Mouse (Mus musculus): Measurements from ENCODE around the gene Spag6. TPM values are rescaled to one million over a fixed set of nuclear protein-coding genes. Genes with fewer than 3 reads are reported as not detected.
A peak's percentile ranks its signal among the peaks of the same experiment; 100 is the strongest.

The Spag6 gene
- polyA plus RNA-seq, 1 experiment from 2014 or later = not detected

DNA sequence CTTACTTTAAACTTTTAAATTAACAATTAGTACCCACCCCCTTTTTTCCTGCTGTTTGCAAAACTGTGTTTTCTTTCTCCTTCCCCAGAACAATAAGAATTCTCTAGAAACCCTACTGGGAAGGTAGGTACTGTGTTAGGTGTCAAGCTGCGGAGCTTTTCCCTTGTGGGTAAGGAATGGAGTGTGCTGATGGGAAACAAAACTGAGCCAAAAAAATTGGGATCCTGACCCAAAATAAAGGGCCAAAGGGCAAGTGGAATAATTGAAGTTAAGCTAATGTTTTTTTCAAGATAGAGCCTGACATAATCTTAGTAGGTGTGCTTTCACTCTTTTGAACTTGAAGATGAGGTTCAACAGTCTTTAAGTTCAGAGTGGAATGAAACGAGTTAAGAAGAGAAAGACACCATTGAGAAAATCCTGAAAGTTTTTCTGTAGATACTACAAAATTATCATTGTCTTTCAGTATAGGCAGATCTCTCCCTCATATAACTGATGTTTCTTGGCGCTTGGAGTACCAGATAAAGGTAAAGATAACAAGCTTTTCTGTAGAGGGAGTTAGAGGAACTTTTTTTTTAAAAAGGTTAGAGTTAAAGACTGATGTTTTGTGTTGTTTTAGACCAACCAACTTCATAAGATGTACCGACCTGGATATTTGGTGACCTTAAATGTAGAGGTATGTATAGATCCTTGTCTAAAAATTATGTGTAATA lies 19.5 kb upstream of the Spag6 start:
- 53% methylated on average over 4 of the region's 4 CpGs for WGBS (ENCODE audit: insufficient replicate concordance)
- Histone ChIP-seq H3K27ac (ENCODE audit: low read length) (no peak overlapping the region), H3K27me3 (ENCODE audit: control insufficient read depth, insufficient read depth, low read depth, low read length) (peaks cover 45% of the 10 kb centered on the region), H3K4me2 (ENCODE audit: low read depth, low read length) (no peak overlapping the region), H3K36me3 (ENCODE audit: control insufficient read depth, insufficient read depth) (no peaks in the 10 kb centered on the region), H3K4me3 (ENCODE audit: low read depth, low read length) (no peak overlapping the region), H3K9ac (ENCODE audit: low read depth, low read length) (no peak overlapping the region), H3K9me3 (replicated peaks; ENCODE audit: control insufficient read depth, low read length) (no peaks in the 10 kb centered on the region), H3K4me1 (ENCODE audit: control insufficient read depth, low read depth, low read length) (peaks cover 8% of the 10 kb centered on the region)
- no peak for ATAC-seq (ENCODE audit: low read depth)

- Histone ChIP-seq H3K27ac (ENCODE audit: low read length) (peak overlapping the region; percentile 44), H3K4me3 (ENCODE audit: low read depth, low read length) (peak overlapping the region; percentile 72), H3K27me3 (ENCODE audit: control insufficient read depth, insufficient read depth, low read depth, low read length) (peaks cover 57% of the 10 kb centered on the region), H3K4me2 (ENCODE audit: low read depth, low read length) (peak overlapping the region; percentile 81), H3K4me1 (ENCODE audit: control insufficient read depth, low read depth, low read length) (peaks cover 8% of the 10 kb centered on the region), H3K9me3 (replicated peaks; ENCODE audit: control insufficient read depth, low read length) (no peaks in the 10 kb centered on the region), H3K9ac (ENCODE audit: low read depth, low read length) (peak overlapping the region; percentile 71), H3K36me3 (ENCODE audit: control insufficient read depth, insufficient read depth) (no peaks in the 10 kb centered on the region)
- WGBS (ENCODE audit: insufficient replicate concordance) = 16% methylated on average over 42 of the region's 42 CpGs
- ATAC-seq (ENCODE audit: low read depth) = no peak
Measured at GRCm38 (mm10) chr2:18675681-18676456, 18.0 kb upstream of the Spag6 start.

DNA sequence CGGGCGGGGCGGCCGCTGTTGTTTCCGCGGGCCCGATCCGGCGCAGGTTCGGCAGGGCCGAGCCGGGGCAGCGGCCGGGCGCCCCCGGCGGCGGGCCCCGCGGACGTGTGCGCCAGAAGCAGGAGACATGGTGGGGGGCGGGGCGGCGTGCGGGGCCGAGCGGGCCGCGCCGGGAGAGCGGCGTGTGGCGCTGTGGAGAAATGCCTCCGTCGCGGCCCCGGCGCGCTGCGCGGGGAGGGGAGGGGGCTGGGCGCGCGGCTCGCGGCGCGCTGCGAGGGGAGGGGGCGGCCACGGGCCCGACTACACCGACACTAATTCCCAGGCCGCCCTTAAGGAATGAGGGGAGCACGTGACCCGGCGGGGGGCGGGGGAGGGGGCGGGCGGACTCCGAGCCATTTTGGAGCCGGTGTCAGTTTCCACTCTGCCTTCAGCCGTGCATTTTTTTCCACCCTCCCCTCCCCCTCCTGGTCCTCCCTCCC lies 17.3 kb upstream of the Spag6 start:
- Histone ChIP-seq H3K4me1 (ENCODE audit: control insufficient read depth, low read depth, low read length) (peaks cover 11% of the 10 kb centered on the region), H3K9ac (ENCODE audit: low read depth, low read length) (peak overlapping the region; percentile 71), H3K4me2 (ENCODE audit: low read depth, low read length) (peak overlapping the region; percentile 81), H3K27ac (ENCODE audit: low read length) (peak overlapping the region; percentile 74), H3K9me3 (replicated peaks; ENCODE audit: control insufficient read depth, low read length) (no peaks in the 10 kb centered on the region), H3K36me3 (ENCODE audit: control insufficient read depth, insufficient read depth) (no peaks in the 10 kb centered on the region), H3K27me3 (ENCODE audit: control insufficient read depth, insufficient read depth, low read depth, low read length) (peaks cover 60% of the 10 kb centered on the region), H3K4me3 (ENCODE audit: low read depth, low read length) (peak overlapping the region; percentile 72)
- 0% methylated on average over 8 of the region's 64 CpGs for WGBS (ENCODE audit: insufficient replicate concordance)
- ATAC-seq (ENCODE audit: low read depth) = peak; percentile 69

DNA sequence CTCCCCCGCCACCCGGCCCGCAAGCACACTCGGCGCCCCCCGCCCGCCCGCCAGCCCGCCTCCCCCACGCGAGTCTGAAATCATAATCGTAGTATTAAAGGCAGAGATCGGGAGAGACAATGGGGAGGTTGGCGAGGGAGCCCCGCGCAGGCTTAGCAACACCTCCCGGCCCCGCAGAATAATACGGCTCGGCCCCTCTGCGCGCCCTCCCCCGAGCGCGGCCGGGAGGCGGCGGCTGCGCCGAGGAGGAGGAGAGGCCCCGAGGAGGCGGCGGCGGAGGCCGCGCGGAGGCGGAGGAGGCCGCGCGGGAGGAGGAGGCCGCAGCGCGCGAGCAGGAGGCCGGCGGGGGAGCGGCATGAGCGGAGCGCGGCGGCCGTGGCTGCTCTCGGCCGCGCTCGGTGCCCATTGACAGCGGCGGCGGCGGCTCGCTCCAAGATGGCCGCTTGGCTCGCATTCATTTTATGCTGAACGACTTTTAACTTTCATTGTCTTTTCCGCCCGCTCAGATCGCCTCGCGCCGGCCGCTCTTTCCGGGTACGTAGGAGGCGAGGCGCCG lies 16.8 kb upstream of the Spag6 start, which contains the start of gene Bmi1:
Gene Bmi1, plus strand, starts transcription at position 83 of the 556 bp plus-strand sequence.
- H3K4me2 ChIP-seq (ENCODE audit: low read depth, low read length) = peak within 1 kb of the TSS; percentile 81
- H3K27ac ChIP-seq (ENCODE audit: low read length) = peak within 1 kb of the TSS; percentile 74
- peaks cover 8% of the 10 kb centered on the region for H3K4me1 ChIP-seq (ENCODE audit: control insufficient read depth, low read depth, low read length)
- under 1% methylated on average over 56 of the region's 77 CpGs for WGBS (ENCODE audit: insufficient replicate concordance)
- H3K36me3 ChIP-seq (ENCODE audit: control insufficient read depth, insufficient read depth) = no peaks in the 10 kb centered on the region
- ATAC-seq (ENCODE audit: low read depth) = peak; percentile 47
- peak within 1 kb of the TSS; percentile 71 for H3K9ac ChIP-seq (ENCODE audit: low read depth, low read length)
- H3K9me3 ChIP-seq (replicated peaks; ENCODE audit: control insufficient read depth, low read length) = no peaks in the 10 kb centered on the region
- peaks cover 57% of the 10 kb centered on the region for H3K27me3 ChIP-seq (ENCODE audit: control insufficient read depth, insufficient read depth, low read depth, low read length)
- H3K4me3 ChIP-seq (ENCODE audit: low read depth, low read length) = peak within 1 kb of the TSS; percentile 72

DNA sequence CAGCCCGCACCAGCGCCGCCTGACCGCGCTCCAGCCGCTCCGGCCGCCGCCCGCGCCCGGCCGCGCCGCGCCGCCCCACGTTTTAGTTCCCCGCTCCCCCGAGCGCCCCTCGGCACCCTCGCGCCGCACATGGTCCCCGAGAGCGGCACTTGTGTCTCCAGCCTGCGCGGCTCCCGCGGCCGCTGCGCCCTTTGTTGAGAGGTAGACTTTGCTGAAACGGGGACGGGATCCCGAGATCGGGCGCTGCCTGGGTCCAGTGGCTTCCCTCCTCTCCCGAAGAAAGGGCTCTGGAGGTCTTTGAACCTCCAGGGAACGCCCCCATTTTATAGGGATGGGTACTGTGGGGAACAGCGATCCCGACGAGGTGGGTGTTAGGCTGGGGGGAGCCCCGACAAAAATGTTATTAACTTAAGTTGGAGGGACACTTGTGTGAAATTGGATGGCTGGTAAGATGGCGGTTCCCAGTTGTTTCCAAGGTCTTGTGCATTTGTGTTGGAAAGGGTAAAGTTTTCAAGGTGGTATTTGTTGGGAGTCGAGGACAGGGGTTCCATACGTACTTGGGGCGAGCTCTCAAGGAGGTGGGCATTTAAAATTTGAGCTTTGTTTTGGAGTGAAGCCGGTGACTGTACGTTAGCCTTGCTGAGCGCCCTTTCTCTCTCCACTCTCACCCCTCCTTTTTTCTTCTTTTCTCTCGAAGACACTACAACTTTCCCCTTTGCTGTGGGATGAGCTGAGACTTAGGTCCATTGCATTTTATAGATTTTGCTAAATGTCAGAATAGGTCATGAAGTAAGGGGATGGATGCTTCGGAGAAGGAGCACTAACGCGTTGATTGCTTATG lies 16.0 kb upstream of the Spag6 start:
- Histone ChIP-seq H3K27me3 (ENCODE audit: control insufficient read depth, insufficient read depth, low read depth, low read length) (peaks cover 57% of the 10 kb centered on the region), H3K9ac (ENCODE audit: low read depth, low read length) (peak overlapping the region; percentile 71), H3K36me3 (ENCODE audit: control insufficient read depth, insufficient read depth) (no peaks in the 10 kb centered on the region), H3K4me1 (ENCODE audit: control insufficient read depth, low read depth, low read length) (peaks cover 8% of the 10 kb centered on the region), H3K4me3 (ENCODE audit: low read depth, low read length) (peak overlapping the region; percentile 72), H3K9me3 (replicated peaks; ENCODE audit: control insufficient read depth, low read length) (no peaks in the 10 kb centered on the region), H3K4me2 (ENCODE audit: low read depth, low read length) (peak overlapping the region; percentile 81), H3K27ac (ENCODE audit: low read length) (no peak overlapping the region)
- WGBS (ENCODE audit: insufficient replicate concordance) = under 1% methylated on average over 47 of the region's 55 CpGs
- ATAC-seq (ENCODE audit: low read depth) = no peak

DNA sequence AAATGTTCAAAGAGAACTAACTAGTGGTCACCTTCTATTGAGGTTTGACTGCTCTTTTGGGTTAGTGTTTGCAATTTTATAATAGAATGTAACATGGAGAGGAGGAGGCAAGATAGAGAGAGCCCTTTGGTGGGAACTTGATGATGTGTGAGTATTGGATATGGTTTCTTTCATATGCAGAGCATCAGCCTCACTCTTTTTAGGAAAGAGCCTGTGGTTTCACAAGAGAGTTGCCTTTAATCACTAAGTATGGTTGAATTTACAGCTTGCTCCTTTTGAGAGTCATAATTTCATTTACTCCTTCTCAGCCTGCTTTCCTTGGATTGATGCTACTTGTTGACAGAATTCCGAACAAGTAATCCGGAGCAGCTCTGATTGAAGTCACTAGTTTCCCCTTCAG lies 14.1 kb upstream of the Spag6 start:
- H3K9me3 ChIP-seq (replicated peaks; ENCODE audit: control insufficient read depth, low read length) = no peaks in the 10 kb centered on the region
- WGBS (ENCODE audit: insufficient replicate concordance) = 37% methylated on average over 2 of the region's 2 CpGs
- H3K4me2 ChIP-seq (ENCODE audit: low read depth, low read length) = no peak overlapping the region
- peaks cover 57% of the 10 kb centered on the region for H3K27me3 ChIP-seq (ENCODE audit: control insufficient read depth, insufficient read depth, low read depth, low read length)
- no peak overlapping the region for H3K4me3 ChIP-seq (ENCODE audit: low read depth, low read length)
- no peak overlapping the region for H3K9ac ChIP-seq (ENCODE audit: low read depth, low read length)
- no peaks in the 10 kb centered on the region for H3K36me3 ChIP-seq (ENCODE audit: control insufficient read depth, insufficient read depth)
- no peak overlapping the region for H3K27ac ChIP-seq (ENCODE audit: low read length)
- H3K4me1 ChIP-seq (ENCODE audit: control insufficient read depth, low read depth, low read length) = peaks cover 8% of the 10 kb centered on the region
- no peak for ATAC-seq (ENCODE audit: low read depth)

- Histone ChIP-seq H3K27ac (ENCODE audit: low read length) (no peak overlapping the region), H3K9me3 (replicated peaks; ENCODE audit: control insufficient read depth, low read length) (no peaks in the 10 kb centered on the region), H3K27me3 (ENCODE audit: control insufficient read depth, insufficient read depth, low read depth, low read length) (peaks cover 57% of the 10 kb centered on the region), H3K4me3 (ENCODE audit: low read depth, low read length) (peak overlapping the region; percentile 36; the same call in 1 of the 2 replicates), H3K36me3 (ENCODE audit: control insufficient read depth, insufficient read depth) (no peaks in the 10 kb centered on the region), H3K4me1 (ENCODE audit: control insufficient read depth, low read depth, low read length) (peaks cover 8% of the 10 kb centered on the region), H3K9ac (ENCODE audit: low read depth, low read length) (no peak overlapping the region), H3K4me2 (ENCODE audit: low read depth, low read length) (peak overlapping the region; percentile 37)
- WGBS (ENCODE audit: insufficient replicate concordance) = 0% methylated on average over 4 of the region's 4 CpGs
- no peak for ATAC-seq (ENCODE audit: low read depth)
Measured at GRCm38 (mm10) chr2:18680501-18680900, 13.3 kb upstream of the Spag6 start.

DNA sequence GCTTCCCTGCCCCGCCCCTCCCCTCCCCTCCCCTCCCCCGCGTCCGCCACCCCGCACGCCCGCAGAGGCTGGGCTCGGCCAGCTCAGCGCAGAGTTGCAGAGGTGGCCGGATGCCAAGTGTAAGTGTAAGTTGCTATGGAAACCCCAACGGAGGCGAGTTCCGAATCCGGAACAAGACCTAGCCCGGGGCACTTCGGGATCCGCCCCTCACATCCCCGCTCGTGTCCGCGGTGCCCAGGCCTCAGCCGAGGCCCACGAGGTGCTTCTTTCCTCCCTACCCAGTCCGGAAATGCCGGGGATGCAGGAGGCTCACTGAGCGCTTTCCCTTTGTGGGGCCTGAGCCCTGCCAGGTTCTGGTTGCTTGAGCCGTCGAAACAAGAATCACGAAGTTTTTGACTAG lies 12.9 kb upstream of the Spag6 start:
- no peak overlapping the region for H3K9ac ChIP-seq (ENCODE audit: low read depth, low read length)
- H3K9me3 ChIP-seq (replicated peaks; ENCODE audit: control insufficient read depth, low read length) = no peaks in the 10 kb centered on the region
- H3K4me3 ChIP-seq (ENCODE audit: low read depth, low read length) = peak overlapping the region; percentile 36; the same call in 1 of the 2 replicates
- no peak overlapping the region for H3K27ac ChIP-seq (ENCODE audit: low read length)
- H3K36me3 ChIP-seq (ENCODE audit: control insufficient read depth, insufficient read depth) = no peaks in the 10 kb centered on the region
- ATAC-seq (ENCODE audit: low read depth) = no peak
- peaks cover 52% of the 10 kb centered on the region for H3K27me3 ChIP-seq (ENCODE audit: control insufficient read depth, insufficient read depth, low read depth, low read length)
- H3K4me1 ChIP-seq (ENCODE audit: control insufficient read depth, low read depth, low read length) = peaks cover 4% of the 10 kb centered on the region
- H3K4me2 ChIP-seq (ENCODE audit: low read depth, low read length) = peak overlapping the region; percentile 37
- WGBS (ENCODE audit: insufficient replicate concordance) = 6% methylated on average over 28 of the region's 29 CpGs

All from liver, embryonic 16.5 days (tissue).